Mouse (Mus musculus) adrenal gland, adult (tissue): ENCODE measurements around the gene Idua.

Source experiments
- DNase-seq, 2 experiments: peaks; one replicate each; pipeline ENCODE4 v3.0.0; 2022 to 2023; ENCODE audit warnings: low spot score in 1 of 2; ENCODE audit not compliant: inconsistent age in 2 of 2

The Idua gene

DNA sequence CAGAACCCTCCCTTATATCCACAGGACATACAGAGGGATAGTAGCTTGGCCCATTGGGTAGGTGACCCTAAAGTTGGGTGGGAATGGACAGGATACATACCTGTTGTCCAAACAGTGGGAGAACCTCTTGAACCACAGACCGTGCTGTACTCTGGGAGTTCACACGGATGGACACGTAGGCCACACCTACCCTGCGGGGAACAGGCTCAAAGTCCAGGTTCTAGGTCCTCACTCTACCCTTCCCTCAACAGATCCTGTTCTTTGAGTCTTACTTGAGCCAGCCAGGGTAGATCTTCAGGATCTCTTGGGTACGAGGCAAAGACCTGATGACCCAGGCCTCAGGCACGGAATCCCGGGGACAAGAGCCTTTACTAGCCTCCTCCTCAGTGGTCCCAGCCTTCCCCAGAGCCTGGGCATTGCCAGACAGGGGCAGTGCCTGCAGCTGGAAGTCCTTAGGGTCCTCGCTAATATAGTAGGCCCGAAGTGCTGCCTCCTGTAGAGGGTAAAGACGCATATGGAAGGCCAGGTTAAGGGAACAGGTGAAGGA is 5.6 kb upstream of the Idua start:
- DNase-seq, result no peak

GRCm38 (mm10) chr5:108655381-108655780 is 4.8 kb upstream of the Idua start:
- DNase-seq, result no peak

GRCm38 (mm10) chr5:108655891-108656650 is 4.1 kb upstream of the Idua start:
- DNase-seq, result no peak

DNA sequence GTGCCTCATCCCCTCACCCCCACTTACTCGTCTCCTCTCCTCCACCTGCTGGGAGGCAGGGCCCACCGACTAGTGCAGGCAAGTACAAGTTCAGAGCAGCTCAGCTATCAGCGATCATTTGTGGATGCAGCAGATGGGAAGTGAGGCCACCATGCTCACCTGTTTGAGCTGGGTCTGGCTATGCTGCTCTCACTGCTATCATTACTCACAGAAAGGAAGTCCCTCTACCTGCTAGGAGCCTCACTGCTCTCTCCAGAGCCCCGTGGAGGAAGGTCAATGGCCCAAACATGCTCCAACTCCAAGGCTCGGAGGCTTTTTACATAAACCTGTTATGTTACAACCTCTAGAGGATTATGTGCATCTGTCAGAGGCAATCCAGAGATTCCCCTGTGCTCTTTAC is 2.7 kb upstream of the Idua start:
- no peak for DNase-seq

GRCm38 (mm10) chr5:108658611-108659010 is 1.5 kb upstream of the Idua start:
- DNase-seq, result no peak

DNA sequence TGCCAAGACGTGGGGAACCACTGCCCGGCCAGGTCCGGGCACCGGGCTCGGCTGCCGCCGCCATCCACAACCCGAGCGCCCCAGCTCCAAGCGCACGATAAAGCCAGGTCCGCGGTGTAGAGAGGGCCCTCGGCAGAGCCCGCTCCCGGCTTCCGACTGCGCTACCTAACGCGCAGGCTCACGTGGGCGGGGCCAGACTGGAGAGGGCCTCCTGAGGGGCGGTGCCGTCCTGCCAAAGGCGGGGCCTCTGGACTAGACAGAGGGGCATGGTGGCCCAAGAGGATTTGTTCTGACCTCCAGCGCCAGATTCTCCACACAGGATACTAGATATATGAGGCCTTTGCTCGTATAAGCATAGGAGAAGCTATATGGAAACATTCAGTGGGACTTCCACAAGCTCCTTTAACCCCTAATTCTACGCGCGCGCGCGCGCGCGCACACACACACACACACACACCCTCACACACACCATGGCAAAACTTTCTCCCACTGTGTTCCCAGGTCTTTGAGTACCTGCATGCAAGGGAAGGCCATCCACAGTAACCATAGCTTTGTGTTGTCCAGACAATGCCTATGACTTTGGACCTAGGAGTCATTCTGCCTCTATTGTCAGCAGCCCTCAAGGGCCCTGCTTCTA is 619 bp downstream of the Idua start:
- DNase-seq, result peak; percentile 94 to 97

GRCm38 (mm10) chr5:108662772-108663171 is 2.6 kb downstream of the Idua start:
- DNase-seq, result no peak

DNA sequence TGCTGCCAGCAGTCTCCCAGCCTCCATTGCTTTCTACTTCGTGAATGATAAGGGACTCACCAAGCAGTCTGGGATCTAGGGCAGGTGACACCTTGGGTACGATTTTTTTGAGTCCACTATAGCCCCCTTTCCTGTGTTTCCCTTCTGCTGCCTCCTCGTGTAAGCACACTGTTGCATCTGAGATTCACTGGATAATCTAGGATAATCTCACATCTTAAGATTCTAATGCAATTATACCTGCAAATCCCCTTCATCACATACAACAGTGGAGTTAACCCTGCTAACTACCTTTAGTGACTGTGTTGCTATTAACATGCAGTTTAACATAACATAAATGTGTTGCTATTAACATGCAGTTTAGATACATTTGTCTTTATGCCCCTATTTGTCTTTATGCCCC is 4.9 kb downstream of the Idua start:
- no peak for DNase-seq

DNA sequence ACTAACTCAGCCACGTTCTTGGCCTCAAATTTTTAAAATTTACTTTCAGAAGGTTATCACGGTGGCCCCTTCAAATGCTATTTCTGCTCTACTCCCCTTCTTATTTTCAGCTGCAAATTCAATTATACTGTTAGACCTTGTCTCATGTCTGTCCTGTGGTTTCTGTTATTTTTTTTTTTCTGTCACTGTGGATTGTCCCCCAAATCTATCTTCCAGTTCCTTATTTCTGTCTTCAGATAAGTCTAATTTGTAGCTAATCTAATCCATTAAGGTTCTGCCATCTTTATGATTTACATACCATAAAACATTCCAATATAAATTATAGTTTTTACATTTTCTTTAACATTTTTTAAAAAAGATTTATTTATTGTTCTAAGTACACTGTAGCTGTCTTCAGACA is 7.2 kb downstream of the Idua start:
- no peak for DNase-seq

- no peak for DNase-seq
Observed at GRCm38 (mm10) chr5:108668387-108668932, 8.3 kb downstream of the Idua start.

DNA sequence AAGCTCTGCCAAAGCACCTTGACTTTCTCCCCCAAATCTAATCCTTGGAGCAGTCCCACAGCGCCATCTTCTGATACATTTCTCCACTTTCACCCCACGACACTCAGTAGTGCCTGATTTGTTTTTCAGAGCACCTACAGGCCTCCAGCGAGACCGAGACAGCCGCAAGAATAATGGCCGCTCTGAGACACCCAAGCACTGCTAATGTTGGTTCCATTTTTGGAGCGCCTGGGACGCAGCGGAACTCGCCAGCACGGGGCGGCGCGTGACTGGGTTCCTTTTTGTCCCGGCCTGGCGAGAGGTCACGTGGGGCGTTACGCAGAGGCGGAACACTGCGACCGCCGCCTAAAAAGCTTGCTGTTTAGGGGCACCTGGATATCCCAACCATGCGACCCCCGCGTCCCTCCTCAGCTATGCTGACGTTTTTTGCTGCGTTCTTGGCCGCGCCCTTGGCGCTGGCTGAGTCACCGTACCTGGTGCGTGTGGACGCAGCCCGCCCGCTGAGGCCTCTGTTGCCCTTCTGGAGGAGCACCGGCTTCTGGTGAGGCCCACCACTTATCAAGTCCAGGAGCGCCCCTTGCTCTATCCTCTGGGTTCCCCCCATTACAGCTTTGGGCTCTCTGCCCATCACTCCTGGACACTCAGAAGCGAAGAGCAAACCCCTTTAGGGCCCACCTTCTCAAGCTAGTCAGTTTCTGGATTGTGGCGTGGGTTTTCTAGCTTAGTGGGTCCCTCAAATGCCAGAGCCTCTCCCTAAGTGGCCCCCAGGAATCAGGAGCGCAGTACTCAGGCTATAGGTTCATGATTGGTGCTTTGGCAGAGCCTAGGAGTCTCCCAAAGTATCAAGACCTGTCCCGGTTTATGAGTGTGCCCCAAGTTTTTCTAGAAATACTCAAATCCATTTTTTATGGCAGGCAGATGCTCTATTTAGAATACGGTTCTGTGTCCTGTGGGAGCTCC is 9.1 kb downstream of the Idua start, which contains the start of gene Dgkq:
Gene Dgkq, minus strand, starts transcription at position 696 of the 960 bp plus-strand sequence.
- peak; percentile 93 to 98 for DNase-seq

DNA sequence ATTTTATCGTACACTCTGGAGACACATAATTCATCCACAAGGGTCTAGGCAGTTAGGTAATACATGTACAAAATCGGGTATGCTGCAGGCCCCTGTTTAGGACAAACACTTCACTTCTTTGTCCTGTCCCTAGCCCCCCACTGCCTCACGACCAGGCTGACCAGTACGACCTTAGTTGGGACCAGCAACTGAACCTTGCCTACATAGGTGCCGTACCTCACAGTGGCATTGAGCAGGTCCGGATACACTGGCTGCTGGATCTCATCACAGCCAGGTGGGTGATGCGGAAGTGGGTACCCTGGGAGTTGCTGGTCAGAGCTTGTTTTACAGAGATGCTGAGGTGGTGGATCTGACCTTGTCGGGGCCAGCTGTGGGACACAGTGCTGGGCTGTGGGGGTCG is 9.9 kb downstream of the Idua start:
- no peak for DNase-seq

- peak; percentile 65 to 78 for DNase-seq
Observed at GRCm38 (mm10) chr5:108670785-108671184, 10.7 kb downstream of the Idua start.

GRCm38 (mm10) chr5:108671757-108672156 is 11.6 kb downstream of the Idua start:
- no peak for DNase-seq

GRCm38 (mm10) chr5:108674624-108675023 is 14.5 kb downstream of the Idua start:
- no peak for DNase-seq

DNA sequence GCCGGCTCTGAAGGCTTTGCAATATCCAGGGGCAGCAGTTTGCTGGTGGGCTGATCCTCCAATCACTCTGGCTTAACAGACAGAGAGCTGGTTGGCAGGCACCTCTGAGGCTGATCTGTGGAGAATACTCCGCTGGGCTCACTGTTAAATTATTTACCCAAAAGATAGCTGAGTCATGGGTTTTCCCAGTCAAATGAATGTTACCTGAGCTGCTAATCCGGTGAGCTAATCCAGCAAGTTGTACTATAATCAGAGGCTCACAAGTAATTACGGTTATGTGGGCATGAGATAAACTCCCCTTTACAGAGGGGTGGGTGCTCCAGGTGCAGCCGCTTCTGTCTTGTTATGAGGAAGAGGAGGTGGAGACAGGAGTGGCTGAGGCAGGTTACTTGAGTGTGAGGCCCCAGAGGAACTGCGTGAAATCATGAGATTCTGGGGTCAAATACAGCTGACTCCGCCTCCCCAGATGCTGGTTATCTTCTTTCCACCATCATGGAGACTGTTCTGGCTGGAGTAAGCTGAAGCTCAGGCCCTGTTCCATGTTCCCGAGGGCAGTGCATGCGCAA is 15.2 kb downstream of the Idua start, which contains the start of gene Slc26a1:
Gene Slc26a1, minus strand, starts transcription at position 319 of the 566 bp plus-strand sequence.
- no peak for DNase-seq

GRCm38 (mm10) chr5:108676772-108677498 is 16.8 kb downstream of the Idua start:
- no peak for DNase-seq

- peak; percentile 64 to 79 for DNase-seq
Observed at GRCm38 (mm10) chr5:108677605-108678295, 17.6 kb downstream of the Idua start.

GRCm38 (mm10) chr5:108678296-108678854 is 18.2 kb downstream of the Idua start:
- DNase-seq, result no peak
